Mouse (Mus musculus) testis, postnatal 14 days (tissue): ENCODE measurements around the gene Nolc1.

Source experiments
- DNase-seq: peaks from one replicate; pipeline ENCODE4 v3.0.0; 2021; ENCODE audit warnings: low spot score

The Nolc1 gene

GRCm38 (mm10) chr19:46075616-46076607 is at the start of gene Nolc1:
Gene Nolc1, plus strand, starts transcription at chr19:46075863.
- DNase-seq = peak; percentile 98

DNA sequence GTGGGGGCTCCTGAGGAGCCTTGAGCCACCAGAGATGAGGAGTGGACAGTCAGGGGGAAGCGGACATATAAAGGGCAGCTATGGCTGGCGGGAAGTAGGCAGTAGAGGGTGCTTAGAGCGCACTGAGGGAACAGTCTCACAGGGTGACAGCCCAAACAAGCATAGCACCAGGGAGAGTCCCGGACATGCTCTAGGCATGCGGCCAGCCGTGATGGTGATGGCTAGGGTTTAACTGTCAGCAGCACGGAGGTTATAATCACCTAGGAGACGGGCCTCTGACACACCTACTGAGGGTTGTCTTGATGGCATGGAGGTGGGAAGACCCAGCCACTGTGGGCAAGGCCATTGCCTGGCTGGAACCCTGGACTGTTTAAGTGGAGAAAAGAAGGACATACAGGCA is 49.1 kb upstream of the Nolc1 start:
- DNase-seq = no peak

- DNase-seq = no peak
These were observed 46.8 kb upstream of the Nolc1 start for GRCm38 (mm10) chr19:46028747-46029320.

DNA sequence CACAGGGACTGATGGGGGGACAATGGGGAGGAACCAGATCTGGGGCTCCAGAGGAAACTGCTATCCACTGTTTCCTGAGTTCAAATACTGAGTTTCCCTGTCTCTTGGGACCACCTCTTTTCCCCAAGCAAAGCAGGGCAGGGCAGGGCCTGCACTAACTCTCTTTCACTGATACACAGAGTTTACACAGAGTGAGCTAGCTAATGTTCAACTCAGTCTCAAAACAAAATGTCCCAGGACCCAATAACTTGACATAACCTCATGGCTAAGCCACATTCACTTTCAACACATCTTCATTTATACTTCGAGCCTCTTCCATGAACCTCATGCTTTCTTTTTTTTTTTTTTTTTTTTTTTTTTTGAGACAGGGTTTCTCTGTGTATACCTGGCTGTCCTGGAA is 46.0 kb upstream of the Nolc1 start:
- no peak for DNase-seq

- DNase-seq = no peak
These were observed 45.3 kb upstream of the Nolc1 start for GRCm38 (mm10) chr19:46030196-46030983.

GRCm38 (mm10) chr19:46031689-46032432 is 43.8 kb upstream of the Nolc1 start:
- no peak for DNase-seq

DNA sequence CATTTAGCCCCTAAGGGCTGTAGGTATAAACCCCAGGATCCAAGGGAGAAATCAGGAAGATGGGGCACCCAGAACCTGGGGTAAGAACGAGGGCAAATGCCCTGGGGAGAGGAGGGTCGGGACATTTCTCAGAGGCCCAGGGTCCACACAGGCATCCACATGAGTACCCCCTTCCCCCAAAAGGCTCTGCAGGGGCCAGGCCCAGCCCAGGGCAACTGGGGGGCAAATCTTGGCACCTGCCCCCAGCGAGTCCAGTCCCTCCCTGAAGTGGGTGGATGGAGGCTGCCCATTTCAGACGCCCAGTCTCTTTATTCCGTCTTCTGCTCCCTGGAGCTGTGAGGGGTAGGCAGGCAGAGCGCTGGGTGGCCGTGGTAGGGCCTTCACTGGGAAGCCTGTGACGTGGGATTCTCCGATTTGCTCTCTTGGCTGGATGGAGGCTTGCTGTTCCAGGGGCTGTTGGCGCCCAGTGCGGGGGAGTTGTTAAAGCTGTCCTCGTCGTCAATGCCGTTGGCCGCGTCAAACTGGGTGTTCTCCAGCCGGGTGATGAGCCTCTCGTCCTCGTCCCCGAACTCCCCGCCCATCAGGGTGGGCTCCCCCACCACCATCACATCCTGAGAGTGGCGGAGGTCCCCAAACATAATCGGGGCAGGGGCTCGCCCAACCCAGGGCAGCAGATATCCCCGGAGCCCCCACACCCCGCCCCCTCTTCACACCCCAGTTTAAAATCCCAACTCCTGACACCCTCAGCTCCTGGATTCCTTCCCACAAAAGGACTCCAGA is 42.7 kb upstream of the Nolc1 start:
- no peak for DNase-seq

GRCm38 (mm10) chr19:46033911-46034310 is 41.8 kb upstream of the Nolc1 start:
- no peak for DNase-seq

DNA sequence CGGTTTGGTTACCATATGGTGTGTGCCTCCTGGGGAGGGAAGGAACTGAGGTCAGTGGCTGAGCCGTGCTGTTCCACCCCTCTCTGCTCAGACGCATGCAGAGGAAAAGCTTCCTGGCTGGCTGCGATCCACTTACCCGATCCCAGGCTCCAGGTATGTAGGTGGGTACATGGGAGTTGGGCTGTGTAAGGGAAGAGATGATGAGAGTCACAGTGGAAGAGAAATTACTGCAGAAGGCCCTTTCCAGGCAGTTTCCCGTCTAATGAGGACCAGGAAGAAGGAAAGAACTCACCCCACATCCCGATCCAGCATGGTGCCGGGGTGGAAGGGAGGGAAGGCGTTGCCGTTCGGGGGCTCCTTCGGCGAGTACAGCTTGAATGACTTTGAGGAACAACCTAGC is 39.7 kb upstream of the Nolc1 start:
- no peak for DNase-seq

- DNase-seq = no peak
These were observed 39.0 kb upstream of the Nolc1 start for GRCm38 (mm10) chr19:46036477-46037242.

- DNase-seq = no peak
These were observed 38.3 kb upstream of the Nolc1 start for GRCm38 (mm10) chr19:46037243-46037924.

GRCm38 (mm10) chr19:46037925-46038850 is 37.5 kb upstream of the Nolc1 start:
- no peak for DNase-seq

GRCm38 (mm10) chr19:46038851-46039260 is 36.8 kb upstream of the Nolc1 start:
- no peak for DNase-seq

DNA sequence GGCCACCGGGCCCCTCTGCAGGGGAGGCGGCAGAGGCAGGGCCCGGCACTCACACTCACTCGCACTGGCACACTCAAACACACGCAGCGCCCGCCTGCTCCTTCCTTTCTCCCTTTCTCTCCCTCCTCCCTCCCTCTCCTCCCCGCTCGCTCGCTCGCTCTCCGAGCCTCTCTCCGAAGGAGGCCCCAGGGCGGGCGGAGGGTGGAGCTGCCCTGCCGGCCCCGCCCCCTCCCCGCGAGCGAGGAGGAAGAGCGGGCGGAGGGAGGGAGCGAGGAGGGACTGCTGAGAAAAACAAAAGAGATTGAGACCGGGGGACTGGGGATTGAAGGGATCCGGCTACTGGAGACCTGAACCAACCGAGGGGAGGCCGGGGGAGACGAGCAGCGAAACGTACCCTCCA is 36.2 kb upstream of the Nolc1 start:
- DNase-seq = peak; percentile 86

DNA sequence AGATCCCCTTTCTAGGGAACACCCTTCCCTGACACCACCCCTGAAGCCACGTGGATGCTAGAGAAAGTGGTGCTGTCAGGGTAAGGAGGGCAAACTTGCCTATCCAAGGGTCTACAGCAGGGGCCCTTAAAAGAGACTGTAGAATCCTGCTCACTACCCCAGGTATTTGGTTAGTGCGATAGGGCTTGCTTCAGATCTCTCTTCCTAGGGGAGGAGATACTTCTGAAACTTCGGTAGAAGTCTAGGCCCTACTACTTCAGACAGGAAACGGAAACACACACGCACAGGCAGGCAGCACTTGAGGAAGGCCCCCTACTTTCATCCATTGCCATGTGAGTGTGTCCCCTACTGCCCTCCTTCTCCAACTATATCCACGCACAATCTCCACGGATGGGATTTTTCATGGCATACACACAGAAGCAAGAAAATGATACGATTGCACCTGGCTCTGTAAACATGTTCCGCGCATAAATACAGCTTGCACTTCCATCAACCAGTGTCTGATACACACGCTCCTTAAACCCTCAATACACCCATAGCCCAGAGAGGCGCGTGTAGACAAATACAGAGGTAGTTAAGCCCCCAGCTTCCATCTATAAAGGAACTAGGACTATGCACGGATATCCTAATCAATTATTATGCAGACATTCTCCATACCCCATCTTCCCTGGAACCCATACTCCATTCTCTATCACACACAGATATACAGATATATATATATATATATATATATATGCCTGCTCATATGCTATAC is 35.3 kb upstream of the Nolc1 start:
- no peak for DNase-seq

DNA sequence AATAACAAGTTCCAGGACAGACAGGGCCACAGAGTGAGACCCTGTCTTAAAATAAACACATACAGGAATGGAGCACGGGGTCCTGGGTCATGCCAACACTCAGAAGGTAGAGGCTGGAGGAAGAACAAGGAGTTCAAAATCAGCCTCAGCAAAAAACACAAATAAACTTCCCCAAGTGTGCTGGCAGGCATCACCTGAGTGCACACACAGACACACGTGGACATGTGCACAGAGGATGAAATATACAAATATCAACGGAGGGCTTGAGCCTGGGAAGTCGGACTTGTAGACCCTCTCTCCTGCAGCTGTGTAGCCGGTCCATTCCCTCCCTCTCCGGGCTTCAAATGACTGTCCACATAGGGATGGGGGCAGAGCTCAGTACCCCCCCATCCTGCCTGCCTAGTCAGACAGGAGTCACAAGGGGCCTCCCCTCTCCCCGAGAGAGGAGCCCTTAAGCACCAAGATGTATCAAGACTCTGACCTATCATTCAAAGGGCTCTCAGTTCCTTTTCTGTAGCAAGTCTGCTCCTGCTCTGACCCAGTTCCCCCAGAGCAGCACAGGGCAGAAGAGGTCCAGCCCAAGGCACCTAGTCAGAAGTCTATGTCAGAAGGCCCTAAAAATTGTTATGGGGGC is 34.2 kb upstream of the Nolc1 start:
- no peak for DNase-seq

GRCm38 (mm10) chr19:46041933-46042475 is 33.7 kb upstream of the Nolc1 start:
- DNase-seq = peak; percentile 73
